Mouse (Mus musculus) gastrocnemius, postnatal 25 days (tissue): ENCODE measurements around the gene Gm16405. TPM values are rescaled to one million over a fixed set of nuclear protein-coding genes. Genes with fewer than 3 reads are reported as not detected.
"Not testable (repeated sequence)": the region's sequence is repeated elsewhere in the genome, so short reads cannot be mapped to it uniquely, and the experiment has no call there.

Experiments used
- DNase-seq: peaks from one replicate; pipeline ENCODE4 v3.0.0; 2022
- long read RNA-seq, 2 experiments: library from polyadenylated mRNA; stranded (forward); transcript quantifications; one replicate each; pipeline ENCODE4 v2.0.0; 2021
- total RNA-seq, 2 experiments: library from RNA; stranded (reverse); gene quantifications; 1 replicate in 1 of 2; 2 replicates in 1 of 2; pipeline ENCODE4 v1.2.3; 2021

The Gm16405 gene
- total RNA-seq = not detected
- long read RNA-seq, experiment 1 = 0 reads
- long read RNA-seq, experiment 2 = 0 reads

DNA sequence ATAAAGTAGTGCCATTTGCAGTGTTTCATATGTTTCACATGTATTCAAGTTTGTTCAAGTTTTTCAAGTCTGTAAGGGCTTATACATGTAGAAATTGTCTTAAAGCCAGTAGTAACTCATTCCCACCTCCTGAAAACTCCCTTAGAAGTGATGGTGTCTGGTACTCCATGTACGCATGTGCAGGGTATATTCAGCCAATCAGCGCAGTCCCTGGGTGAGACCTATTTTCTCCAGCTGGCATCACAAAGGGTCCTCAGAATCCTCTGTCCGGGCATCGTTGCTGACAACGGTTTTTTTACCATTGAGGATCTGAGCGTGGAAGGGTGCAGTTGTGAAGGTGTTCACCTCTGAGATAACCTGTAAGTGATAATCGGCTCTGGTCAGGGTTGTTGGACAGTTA is at the start of gene Gm16405:
Gene Gm16405, plus strand, starts transcription at position 301 of the 400 bp plus-strand sequence.
- DNase-seq = not testable (repeated sequence)

Other genes starting within 250 kb of the Gm16405 start
- gene Gm16430, start 91.0 kb downstream of the Gm16405 start, total RNA-seq = not detected